Mouse (Mus musculus) heart, postnatal 0 days (tissue): Measurements from ENCODE around the gene Tec. TPM values are rescaled to one million over a fixed set of nuclear protein-coding genes. Genes with fewer than 3 reads are reported as not detected.

Experiments
- ATAC-seq: fragments of 200-750 bp; cut with Nextera tagmentation; 2 replicates; pipeline ENCODE4 v1.8.0; 2017; ENCODE audit warnings: low read depth, moderate number of reproducible peaks, moderate library complexity; ENCODE audit not compliant: insufficient read depth
- DNase-seq: peaks from one replicate; pipeline ENCODE4 v3.0.0-alpha.2; 2016; ENCODE audit warnings: low spot score
- H3K27ac ChIP-seq: fragments of 300-500 bp; sonication (generic); 2 replicates; pipeline ENCODE4 v1.5.1; 2014; ENCODE audit warnings: low read depth, mild to moderate bottlenecking
- H3K27me3 ChIP-seq: fragments of 300-500 bp; sonication (generic); 2 replicates; pipeline ENCODE4 v1.6.1; 2014; ENCODE audit warnings: low read length, mixed read lengths; ENCODE audit not compliant: control insufficient read depth, insufficient read depth
- H3K36me3 ChIP-seq: fragments of 300-500 bp; sonication (generic); replicated peaks from 2 replicates; pipeline ENCODE4 v1.6.1; 2014; ENCODE audit warnings: low read length, mixed read lengths; ENCODE audit not compliant: control insufficient read depth, insufficient read depth
- H3K4me1 ChIP-seq: fragments of 300-500 bp; sonication (generic); 2 replicates; pipeline ENCODE4 v1.6.1; 2014; ENCODE audit warnings: antibody characterized with exemption; ENCODE audit not compliant: control insufficient read depth, insufficient read depth
- H3K4me2 ChIP-seq: fragments of 300-500 bp; sonication (generic); 2 replicates; pipeline ENCODE4 v1.6.1; 2014; ENCODE audit warnings: low read depth, mild to moderate bottlenecking, low read length, moderate library complexity
- H3K4me3 ChIP-seq: fragments of 300-500 bp; sonication (generic); 2 replicates; pipeline ENCODE4 v1.5.1; 2014; ENCODE audit warnings: low read depth, low read length
- H3K9ac ChIP-seq: fragments of 300-500 bp; sonication (generic); replicated peaks from 2 replicates; pipeline ENCODE4 v1.6.1; 2014; ENCODE audit warnings: low read depth, low read length, mixed read lengths
- H3K9me3 ChIP-seq: fragments of 300-500 bp; sonication (generic); replicated peaks from 2 replicates; pipeline ENCODE4 v1.6.1; 2016; ENCODE audit warnings: low read length; ENCODE audit not compliant: control insufficient read depth
- CTCF ChIP-seq: IDR thresholded peaks from 2 replicates; pipeline ENCODE4 v1.5.1; 2016; ENCODE audit warnings: antibody characterized with exemption, control low read depth, low read depth
- EP300 ChIP-seq: IDR thresholded peaks from 2 replicates; pipeline ENCODE4 v1.6.1; 2016; ENCODE audit warnings: antibody characterized with exemption, low read depth
- WGBS: fragments of 180-500 bp; shearing (Covaris S2); extraction: QIAGEN DNeasy Blood & Tissue Kit; methylation state at CpG from one replicate; pipeline ENCODE4 v1.1.7; 2014; 5-methylcytosine and 5-hydroxymethylcytosine counted together
- polyA plus RNA-seq: library from polyadenylated mRNA; unstranded; fragments of >200 nt; fragmentation: Nextera tagmentation; extraction: Ambion mirVana; gene quantifications from 2 replicates; pipeline ENCODE4 v1.2.1, GENCODE M21; 2015
- total RNA-seq: library from RNA; depleted of rRNA; stranded (reverse); fragments of >200 nt; gene quantifications from 2 replicates; pipeline ENCODE4 v1.2.3, GENCODE M21; 2014; ENCODE audit warnings: low replicate concordance

Gene Tec
- total and polyA plus RNA-seq, 2 experiments from 2014 or later, result 11.1 to 16.2 TPM

GRCm38 (mm10) chr5:72864654-72865178, 3.6 kb downstream of the Tec start:
- H3K36me3 ChIP-seq, result peaks cover 3% of the 10 kb centered on the region; the same call in 1 of the 2 replicates
- no peak for ATAC-seq
- no peaks in the 10 kb centered on the region for H3K27me3 ChIP-seq
- H3K9me3 ChIP-seq, result peaks cover 4% of the 10 kb centered on the region; the same call in 1 of the 2 replicates
- no peak overlapping the region for H3K27ac ChIP-seq
- H3K4me3 ChIP-seq, result no peak overlapping the region
- WGBS, result 79% methylated on average over 3 of the region's 3 CpGs
- peaks cover 29% of the 10 kb centered on the region for H3K4me1 ChIP-seq
- no peak overlapping the region for H3K4me2 ChIP-seq
- no peak overlapping the region for H3K9ac ChIP-seq
- no peak for TF ChIP-seq EP300
- no peak for DNase-seq

DNA sequence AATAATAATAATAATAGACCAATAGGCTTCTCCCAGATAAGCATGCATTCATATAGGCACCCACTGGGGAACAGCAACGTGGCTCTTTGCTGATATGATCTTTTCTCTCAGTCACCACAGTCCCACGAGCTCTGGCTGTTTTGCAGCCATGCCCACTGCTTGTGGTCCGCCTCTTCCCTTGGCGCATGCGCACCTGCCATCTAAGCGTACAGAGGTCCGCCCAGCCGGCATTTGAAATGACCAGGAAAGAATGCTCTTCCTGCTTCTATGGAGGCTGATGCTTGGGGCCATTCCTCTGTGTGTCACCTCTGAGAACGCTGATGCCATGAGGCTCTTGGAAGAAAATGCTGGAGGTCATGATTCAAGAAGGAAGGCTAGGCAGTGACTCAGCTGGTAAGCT, 5.1 kb downstream of the Tec start:
- H3K4me3 ChIP-seq, result no peak overlapping the region
- H3K9me3 ChIP-seq, result peaks cover 7% of the 10 kb centered on the region; the same call in 1 of the 2 replicates
- 87% methylated on average over 9 of the region's 9 CpGs for WGBS
- no peak for DNase-seq
- ATAC-seq, result no peak
- no peaks in the 10 kb centered on the region for H3K27me3 ChIP-seq
- no peak overlapping the region; the same call in 1 of the 2 replicates for H3K4me2 ChIP-seq
- H3K4me1 ChIP-seq, result peaks cover 23% of the 10 kb centered on the region
- peaks cover 4% of the 10 kb centered on the region; the same call in 1 of the 2 replicates for H3K36me3 ChIP-seq
- TF ChIP-seq CTCF, result no peak
- TF ChIP-seq EP300, result no peak
- no peak overlapping the region for H3K9ac ChIP-seq
- H3K27ac ChIP-seq, result no peak overlapping the region

GRCm38 (mm10) chr5:72861726-72862385, 6.4 kb downstream of the Tec start:
- WGBS, result 66% methylated on average over 7 of the region's 7 CpGs
- Histone ChIP-seq H3K36me3 (peaks cover 4% of the 10 kb centered on the region; the same call in 1 of the 2 replicates), H3K27ac (no peak overlapping the region), H3K9ac (no peak overlapping the region), H3K4me1 (peaks cover 18% of the 10 kb centered on the region), H3K4me2 (no peak overlapping the region), H3K9me3 (peaks cover 7% of the 10 kb centered on the region; the same call in 1 of the 2 replicates), H3K27me3 (no peaks in the 10 kb centered on the region), H3K4me3 (no peak overlapping the region)
- TF ChIP-seq CTCF (no peak), EP300 (no peak)
- no peak for ATAC-seq
- no peak for DNase-seq

DNA sequence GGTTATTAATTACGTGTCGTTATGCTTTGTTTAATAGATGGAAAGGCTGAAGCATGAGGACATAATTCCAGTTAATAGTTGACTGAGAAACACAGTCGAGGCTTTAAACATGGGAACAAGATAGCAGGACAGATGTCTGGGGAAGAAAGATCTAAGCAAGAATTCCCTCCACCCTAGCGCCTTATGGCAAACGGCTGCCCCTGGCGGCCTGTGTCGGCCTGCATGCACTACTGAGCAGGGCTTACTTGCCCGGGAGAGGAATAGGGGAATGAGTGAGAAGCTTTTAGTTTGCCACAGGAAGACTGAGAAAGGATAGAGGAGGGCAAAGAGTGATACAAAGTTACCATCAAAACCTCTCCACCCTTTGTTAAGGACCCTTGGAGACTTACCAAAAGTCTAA, 7.4 kb downstream of the Tec start:
- ATAC-seq, result no peak

DNA sequence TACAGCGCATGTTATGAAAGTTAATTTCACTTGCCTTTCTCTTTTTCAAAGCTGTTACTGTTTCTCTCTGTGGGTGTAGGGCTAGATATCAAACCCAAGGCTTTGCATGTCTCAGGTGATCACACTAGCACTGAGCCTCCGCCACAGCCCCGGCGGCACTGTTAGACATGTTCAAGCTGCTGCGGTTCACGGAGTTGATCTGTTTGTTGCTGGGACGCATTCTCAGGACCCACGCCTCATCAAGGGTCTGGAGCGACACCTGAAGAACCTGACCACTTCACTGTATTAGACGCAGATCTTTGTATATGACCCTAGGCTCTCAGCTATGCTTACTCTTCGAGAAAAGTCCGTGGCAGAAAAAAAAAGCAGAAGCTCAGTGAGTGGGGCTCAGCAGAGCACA, 10.0 kb downstream of the Tec start:
- ATAC-seq, result no peak
- no peak for TF ChIP-seq EP300
- no peak for TF ChIP-seq CTCF
- H3K4me3 ChIP-seq, result no peak overlapping the region
- no peak for DNase-seq
- H3K4me2 ChIP-seq, result no peak overlapping the region
- 92% methylated on average over 12 of the region's 12 CpGs for WGBS
- H3K27me3 ChIP-seq, result no peaks in the 10 kb centered on the region
- peaks cover 7% of the 10 kb centered on the region; the same call in 1 of the 2 replicates for H3K9me3 ChIP-seq
- H3K36me3 ChIP-seq, result peaks cover 4% of the 10 kb centered on the region; the same call in 1 of the 2 replicates
- no peak overlapping the region for H3K27ac ChIP-seq
- H3K4me1 ChIP-seq, result peaks cover 17% of the 10 kb centered on the region
- no peak overlapping the region for H3K9ac ChIP-seq

More for the DNA sequence above, 7.4 kb downstream of the Tec start:
- H3K4me3 ChIP-seq, result no peak overlapping the region
- no peaks in the 10 kb centered on the region for H3K27me3 ChIP-seq
- H3K27ac ChIP-seq, result no peak overlapping the region
- TF ChIP-seq EP300 (no peak), CTCF (no peak)
- peaks cover 7% of the 10 kb centered on the region; the same call in 1 of the 2 replicates for H3K9me3 ChIP-seq
- DNase-seq, result no peak
- WGBS, result 76% methylated on average over 8 of the region's 8 CpGs
- no peak overlapping the region for H3K9ac ChIP-seq
- H3K36me3 ChIP-seq, result peaks cover 4% of the 10 kb centered on the region; the same call in 1 of the 2 replicates
- H3K4me1 ChIP-seq, result peaks cover 9% of the 10 kb centered on the region
- no peak overlapping the region for H3K4me2 ChIP-seq
